Mouse (Mus musculus) cerebellum, adult 2 months (tissue): ENCODE results near the gene Cers6.

Source experiments
- CTCF ChIP-seq: fragments of 200-500 bp; IDR thresholded peaks from 2 replicates; pipeline ENCODE4 v1.5.1; 2011; ENCODE audit warnings: low read depth, mild to moderate bottlenecking, control low read depth, low read length, moderate library complexity, borderline replicate concordance; ENCODE audit not compliant: insufficient read depth
- POLR2A ChIP-seq: fragments of 200-500 bp; IDR thresholded peaks from 2 replicates; pipeline ENCODE4 v1.6.1; 2011; ENCODE audit warnings: low read length, control low read depth, borderline replicate concordance; ENCODE audit not compliant: insufficient read depth

- no peak for TF ChIP-seq POLR2A
- no peak for TF ChIP-seq CTCF
Measured at GRCm38 (mm10) chr2:69116767-69117166, 255.5 kb downstream of the Cers6 start.
